Mouse (Mus musculus): Measurements from ENCODE around the gene Mdm4.
A peak's percentile ranks its signal among the peaks of the same experiment; 100 is the strongest.
"Not testable (repeated sequence)": the region's sequence is repeated elsewhere in the genome, so short reads cannot be mapped to it uniquely, and the experiment has no call there.

Gene Mdm4

GRCm38 (mm10) chr1:133020137-133020894 lies 10.0 kb downstream of the Mdm4 start:
- no peak for DNase-seq (ENCODE audit: low spot score)

DNA sequence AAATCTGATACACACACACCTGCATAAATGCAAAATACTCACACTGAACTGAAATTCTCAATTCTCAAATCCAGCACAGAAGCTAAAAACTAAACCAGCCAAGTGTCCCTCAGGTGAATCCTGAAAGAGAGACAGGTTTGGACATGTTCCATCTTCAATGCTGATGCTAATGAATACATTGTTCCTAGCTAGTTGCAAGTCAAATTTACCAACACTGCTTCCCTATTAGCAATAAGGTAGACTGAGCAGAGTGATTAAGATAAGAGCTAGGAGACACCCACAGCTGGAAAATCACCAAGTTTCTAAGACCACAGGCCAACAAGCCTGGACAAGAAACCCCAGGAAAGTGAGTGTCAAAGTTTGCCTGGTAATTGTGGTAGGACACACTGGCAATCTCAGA lies 11.0 kb downstream of the Mdm4 start:
- no peak for DNase-seq (ENCODE audit: low spot score)

- DNase-seq (ENCODE audit: low spot score): no peak
These were observed 11.8 kb downstream of the Mdm4 start for GRCm38 (mm10) chr1:133018580-133018979.

- DNase-seq (ENCODE audit: low spot score): no peak
These were observed 13.5 kb downstream of the Mdm4 start for GRCm38 (mm10) chr1:133016775-133017428.

DNA sequence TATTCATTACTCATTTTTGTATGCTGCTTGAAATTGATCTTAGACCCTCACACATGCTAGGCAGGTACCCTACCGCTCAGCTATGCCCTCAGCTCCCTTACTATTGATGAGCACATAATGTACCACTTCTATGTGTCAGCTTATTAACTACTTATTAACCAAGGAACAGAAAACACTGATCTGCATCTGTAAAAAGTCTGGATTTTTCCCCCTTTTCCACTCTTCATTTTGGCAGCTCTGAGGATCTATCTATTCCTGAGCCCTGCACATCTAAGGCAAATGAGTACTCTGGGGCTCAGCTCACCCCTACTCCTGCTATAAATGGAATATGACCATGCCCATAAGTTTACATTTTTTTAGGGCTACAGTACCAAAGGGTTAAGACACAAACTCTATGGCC lies 16.2 kb downstream of the Mdm4 start:
- DNase-seq (ENCODE audit: low spot score): no peak

DNA sequence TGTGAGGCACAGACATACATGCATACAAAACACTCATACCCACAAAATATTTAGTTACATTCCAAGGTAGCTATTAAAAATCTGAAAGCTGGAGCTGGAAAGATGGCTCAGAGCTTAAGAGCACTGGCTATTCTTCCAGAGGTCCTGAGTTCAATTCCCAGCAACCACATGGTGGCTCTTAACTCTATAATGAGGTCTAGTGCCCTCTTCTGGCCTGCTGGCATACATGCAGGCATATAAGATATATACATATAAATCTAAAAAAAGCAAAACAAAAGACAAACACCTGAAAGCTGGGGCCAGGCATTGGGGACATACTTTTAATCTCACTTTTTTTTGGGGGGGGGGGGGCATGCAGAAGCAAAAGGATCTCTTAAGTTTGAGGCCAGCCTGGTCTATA lies 17.0 kb downstream of the Mdm4 start:
- no peak for DNase-seq (ENCODE audit: low spot score)

GRCm38 (mm10) chr1:133011955-133012841 lies 18.2 kb downstream of the Mdm4 start:
- DNase-seq (ENCODE audit: low spot score): no peak

GRCm38 (mm10) chr1:133006571-133006970 lies 23.8 kb downstream of the Mdm4 start:
- no peak for DNase-seq (ENCODE audit: low spot score)

DNA sequence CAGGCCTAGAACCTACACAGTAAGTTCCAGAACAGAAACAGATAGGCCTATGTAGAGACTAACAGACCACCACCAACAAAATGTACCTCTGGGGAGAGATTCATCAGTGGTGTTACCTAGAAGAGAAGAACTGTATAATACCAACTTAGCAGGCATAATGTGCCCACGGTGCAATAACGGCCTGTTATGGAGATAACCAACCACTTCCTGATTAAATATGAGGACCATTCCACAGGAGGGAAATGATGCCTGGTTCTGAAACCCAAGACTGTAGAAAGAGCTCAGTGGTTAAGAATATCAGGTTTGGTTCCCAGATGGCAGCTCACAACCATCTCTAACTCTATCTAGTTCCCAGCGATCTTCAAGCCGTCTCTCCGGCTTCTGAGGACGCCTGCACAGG lies 30.0 kb downstream of the Mdm4 start:
- no peak for DNase-seq (ENCODE audit: low spot score)

GRCm38 (mm10) chr1:132991580-132991979 lies 38.8 kb downstream of the Mdm4 start:
- DNase-seq (ENCODE audit: low spot score): no peak

GRCm38 (mm10) chr1:132990733-132991132 lies 39.6 kb downstream of the Mdm4 start:
- DNase-seq (ENCODE audit: low spot score): no peak

DNA sequence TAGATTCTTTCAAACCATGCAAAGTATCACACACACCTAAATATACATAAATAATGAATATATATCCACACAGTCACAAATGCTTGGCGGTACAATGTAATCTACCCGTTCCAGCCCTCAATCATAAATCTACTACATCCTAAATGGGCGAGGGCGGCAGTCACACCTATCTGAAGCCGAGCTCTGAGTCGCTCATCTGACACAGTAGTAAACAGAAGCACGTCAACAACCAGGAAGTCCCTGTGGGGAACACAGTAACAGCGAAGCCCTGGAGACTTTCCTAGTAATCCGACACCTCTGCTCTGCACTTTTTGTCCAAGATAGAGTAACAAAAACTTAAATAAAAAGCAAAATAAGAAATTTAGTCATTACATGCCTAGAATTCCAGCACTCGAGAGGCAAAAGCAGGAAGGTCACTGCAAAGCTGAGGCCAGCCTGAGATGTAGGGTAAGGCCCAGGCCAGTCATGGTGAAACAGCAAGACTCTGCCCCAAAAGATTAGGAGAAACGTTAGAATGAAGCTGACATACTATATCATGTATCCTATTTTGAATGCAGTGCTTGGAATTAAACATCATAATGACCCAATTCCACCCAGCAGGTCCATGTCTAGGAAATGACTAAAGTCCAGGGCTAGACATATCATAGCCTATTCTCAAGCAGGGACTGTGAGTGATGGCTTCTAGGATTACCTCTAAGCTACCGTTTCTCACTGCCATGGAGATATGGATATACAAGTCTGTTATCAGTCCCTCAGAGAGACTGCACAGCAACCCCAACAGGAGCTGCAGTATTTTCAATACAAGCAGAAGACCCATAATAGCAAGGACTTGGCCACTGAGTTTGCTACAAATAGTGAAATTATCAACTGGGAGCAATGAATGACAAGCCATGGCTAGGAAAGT lies 41.6 kb downstream of the Mdm4 start:
- DNase-seq (ENCODE audit: low spot score): not testable (repeated sequence)

GRCm38 (mm10) chr1:132982728-132983127 lies 47.6 kb downstream of the Mdm4 start:
- peak; percentile 14 for DNase-seq (ENCODE audit: low spot score)

GRCm38 (mm10) chr1:132981232-132981631 lies 49.1 kb downstream of the Mdm4 start:
- DNase-seq (ENCODE audit: low spot score): no peak

- DNase-seq (ENCODE audit: low spot score): no peak
These were observed 53.0 kb downstream of the Mdm4 start for GRCm38 (mm10) chr1:132977402-132977801.

DNA sequence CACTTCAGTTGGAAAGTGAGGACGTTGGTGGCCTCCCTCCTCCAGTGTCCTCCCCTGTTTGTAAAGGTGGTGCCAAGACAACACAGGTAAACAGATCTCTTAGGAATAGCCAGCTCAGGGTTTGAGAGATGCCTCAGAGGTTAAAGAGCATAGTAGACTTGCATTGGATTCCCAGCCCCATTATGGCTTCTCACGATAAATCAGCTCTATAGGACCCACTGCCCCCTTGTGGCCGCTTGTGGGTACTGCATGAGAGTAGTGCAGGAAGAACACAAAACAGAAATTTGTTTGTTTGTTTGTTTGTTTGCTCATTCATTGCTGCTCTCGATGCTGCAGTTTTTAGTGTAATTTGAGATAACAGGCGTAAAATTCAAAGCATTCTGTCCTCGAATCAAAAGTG lies 61.7 kb downstream of the Mdm4 start:
- DNase-seq (ENCODE audit: low spot score): peak; percentile 39

DNA sequence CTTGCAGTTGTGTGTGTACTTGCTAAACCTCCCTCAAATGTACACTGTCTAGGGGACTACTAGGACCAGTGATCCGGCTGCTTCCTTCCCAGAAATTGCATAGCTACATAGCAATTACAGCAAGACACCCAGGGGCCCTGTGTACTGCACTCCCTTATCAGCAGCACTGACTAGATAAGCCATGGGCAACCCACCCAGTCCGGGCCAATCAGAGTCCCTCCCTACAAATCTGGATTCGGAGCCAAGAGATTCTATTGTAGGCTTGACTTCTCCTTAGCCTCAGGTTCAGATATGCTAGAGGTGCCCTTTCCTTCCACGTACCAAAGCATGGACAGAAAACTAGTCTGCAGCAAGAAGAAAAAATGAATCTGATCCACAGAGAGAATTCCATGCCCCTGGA lies 65.7 kb downstream of the Mdm4 start:
- DNase-seq (ENCODE audit: low spot score): no peak

DNA sequence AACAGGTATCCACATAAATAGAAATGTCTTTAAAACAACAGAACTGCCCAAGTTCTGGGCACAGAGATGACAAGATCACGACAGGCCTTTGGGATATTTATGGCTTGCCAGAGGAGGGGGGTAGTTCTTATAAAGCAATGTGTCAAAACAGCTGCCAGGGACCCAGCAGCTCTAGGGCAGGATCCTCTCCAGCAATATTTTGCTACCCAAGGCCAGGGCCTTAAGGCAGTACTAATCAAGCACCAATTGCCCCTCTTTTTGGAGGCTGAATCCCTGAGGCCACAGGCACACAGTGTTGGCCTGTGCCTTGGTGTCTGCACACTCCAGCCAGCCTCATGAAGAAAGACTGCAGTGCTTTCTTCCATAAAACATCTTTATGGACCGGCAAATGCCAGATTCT lies 66.3 kb downstream of the Mdm4 start:
- no peak for DNase-seq (ENCODE audit: low spot score)

DNA sequence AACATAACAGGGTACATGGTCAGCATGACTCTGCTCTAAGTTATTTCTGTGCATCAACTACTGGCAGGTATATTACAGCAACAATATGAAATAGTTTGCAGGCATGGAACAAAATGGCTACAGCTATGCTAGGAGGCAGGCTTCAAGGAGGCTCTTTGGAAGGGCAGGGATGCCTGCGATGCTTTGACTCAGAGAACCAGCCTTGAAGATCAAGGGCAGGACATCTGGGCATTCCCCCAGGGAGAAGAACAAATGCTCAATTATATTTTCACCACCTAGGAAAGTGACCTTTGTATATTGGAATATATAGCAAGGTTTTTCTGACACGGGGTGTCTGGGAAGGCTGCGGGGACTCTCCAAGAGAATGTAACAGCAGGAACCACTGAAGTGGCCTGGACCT lies 68.6 kb downstream of the Mdm4 start:
- no peak for DNase-seq (ENCODE audit: low spot score)

- DNase-seq (ENCODE audit: low spot score): no peak
These were observed 73.6 kb downstream of the Mdm4 start for GRCm38 (mm10) chr1:132956809-132957208.

GRCm38 (mm10) chr1:132947811-132948210 lies 82.5 kb downstream of the Mdm4 start:
- DNase-seq (ENCODE audit: low spot score): no peak

DNA sequence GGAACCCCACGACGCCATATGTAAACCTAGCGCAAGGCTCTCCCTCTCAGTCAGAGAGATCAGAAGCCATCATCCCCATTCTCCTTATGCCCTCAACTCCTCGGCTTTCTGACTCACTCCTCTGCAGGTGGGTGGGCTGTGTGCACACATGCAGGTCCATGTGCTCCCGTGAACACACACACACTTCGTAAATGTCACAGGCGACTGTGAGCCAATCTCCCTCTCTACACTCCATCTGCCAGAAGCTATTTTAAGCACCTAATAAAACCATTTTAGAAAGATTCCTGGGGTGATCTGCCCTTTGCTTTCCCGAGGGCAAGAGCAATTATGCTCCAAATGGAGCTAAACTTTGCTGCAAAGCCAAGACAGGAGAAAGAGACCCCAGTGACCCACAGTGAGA lies 84.5 kb downstream of the Mdm4 start:
- DNase-seq (ENCODE audit: low spot score): no peak
